In genomic region chr1:87851344-87851743, GRCm38 (mm10) we compare ENCODE assay signal across 15 mouse cellular contexts.
"Had no signal": no experiment of that assay in that cellular context is flagged by ENCODE, and none has a peak within 500 bp of the region (broad histone marks: within the 10 kb centered on the region; RNA-seq: fewer than 3 reads in every experiment).

No protein-coding gene starts in this region.

- ATAC-seq: lung, postnatal 0 days had no signal

- H3K9me3 ChIP-seq: limb, embryonic 10.5 days; liver, embryonic 15.5 days; midbrain, embryonic 10.5 days; neural tube, embryonic 15.5 days had no signal

- H3K4me3 ChIP-seq: limb, embryonic 10.5 days; liver, embryonic 15.5 days; midbrain, embryonic 10.5 days; myocyte; neural tube, embryonic 15.5 days had no signal

- H3K27me3 ChIP-seq: liver, embryonic 15.5 days; neural tube, embryonic 15.5 days had no signal

- H3K9ac ChIP-seq: liver, embryonic 15.5 days; neural tube, embryonic 15.5 days had no signal

- H3K36me3 ChIP-seq: limb, embryonic 10.5 days; liver, embryonic 15.5 days; midbrain, embryonic 10.5 days; neural tube, embryonic 15.5 days had no signal

- H3K27ac ChIP-seq: kidney, postnatal 0 days; limb, embryonic 10.5 days; liver, embryonic 15.5 days; midbrain, embryonic 10.5 days; neural tube, embryonic 15.5 days had no signal

- DNase-seq: kidney, adult 8-10 months; kidney, postnatal 36 days; lung, adult 2 months; lung, postnatal 36 days; midbrain, embryonic 14.5 days; right cerebral cortex, adult 18-20 months; right cerebral cortex, postnatal 25 days had no signal

- H3K4me2 ChIP-seq: liver, embryonic 11.5 days; liver, embryonic 15.5 days; neural tube, embryonic 15.5 days had no signal
